Mouse (Mus musculus): ENCODE data around the gene Adam12. TPM values are rescaled to one million over a fixed set of nuclear protein-coding genes. Genes with fewer than 3 reads are reported as not detected.

Gene Adam12
- polyA plus RNA-seq, 1 experiment = 0.25 TPM

- Histone ChIP-seq H3K4me1 (ENCODE audit: control insufficient read depth, insufficient read depth, insufficient read length, low read length) (no peaks in the 10 kb centered on the region), H3K27ac (ENCODE audit: insufficient read depth, low read depth, low read length) (no peak overlapping the region), H3K4me3 (ENCODE audit: low read depth, low read length) (no peak overlapping the region), H3K36me3 (ENCODE audit: control insufficient read depth, insufficient read depth, low read length) (no peaks in the 10 kb centered on the region), H3K27me3 (ENCODE audit: control insufficient read depth, insufficient read depth, low read length) (no peaks in the 10 kb centered on the region)
- TF ChIP-seq CTCF (IDR thresholded peaks at IDR 0.05; ENCODE audit: extremely low read depth, insufficient read length, insufficient replicate concordance, low read depth, low read length) (no peak), POLR2A (IDR thresholded peaks at IDR 0.05; ENCODE audit: low read depth, low read length) (no peak)
- WGBS = 84% methylated on average over 14 of the region's 14 CpGs
These were observed 58.4 kb downstream of the Adam12 start for GRCm38 (mm10) chr7:134173442-134174090.

DNA sequence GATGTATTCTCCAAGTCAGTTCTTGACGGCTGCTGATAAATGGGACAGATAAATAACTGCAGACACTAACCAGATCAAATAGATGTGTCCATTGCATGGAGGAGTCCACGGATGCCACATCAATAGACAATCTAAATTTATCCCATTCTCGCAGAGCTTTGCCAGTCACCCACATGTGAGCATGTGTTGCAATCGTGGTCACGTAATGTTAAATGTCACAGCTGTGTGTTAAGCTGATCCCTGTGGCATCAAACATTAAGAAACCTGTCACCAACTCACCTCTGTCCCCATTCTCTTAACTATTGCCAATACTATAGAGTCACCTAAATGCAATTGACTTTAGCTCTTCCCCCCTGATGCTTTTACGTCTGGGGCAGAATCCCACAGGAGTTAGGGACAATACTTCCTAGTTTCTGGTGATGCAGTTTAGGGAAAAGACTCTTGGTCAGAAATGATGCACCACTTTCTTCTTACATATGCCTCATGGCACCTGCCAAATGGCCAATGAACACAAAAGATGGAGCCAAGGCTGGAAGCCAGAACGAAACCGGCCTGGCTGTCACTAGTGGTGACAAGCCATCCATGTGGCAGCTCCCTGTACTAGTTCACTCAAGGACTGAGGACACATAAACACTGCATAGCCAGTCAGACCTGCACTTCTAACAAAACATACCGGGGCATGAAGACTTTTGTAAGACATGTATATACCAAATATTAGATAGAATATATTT, 61.6 kb downstream of the Adam12 start:
- TF ChIP-seq CTCF (IDR thresholded peaks at IDR 0.05; ENCODE audit: extremely low read depth, insufficient read length, insufficient replicate concordance, low read depth, low read length) = no peak
- TF ChIP-seq POLR2A (IDR thresholded peaks at IDR 0.05; ENCODE audit: low read depth, low read length) = no peak
- 86% methylated on average over 9 of the region's 9 CpGs for WGBS
- Histone ChIP-seq H3K4me1 (ENCODE audit: control insufficient read depth, insufficient read depth, insufficient read length, low read length) (no peaks in the 10 kb centered on the region), H3K4me3 (ENCODE audit: low read depth, low read length) (no peak overlapping the region), H3K27me3 (ENCODE audit: control insufficient read depth, insufficient read depth, low read length) (no peaks in the 10 kb centered on the region), H3K36me3 (ENCODE audit: control insufficient read depth, insufficient read depth, low read length) (no peaks in the 10 kb centered on the region), H3K27ac (ENCODE audit: insufficient read depth, low read depth, low read length) (no peak overlapping the region)

DNA sequence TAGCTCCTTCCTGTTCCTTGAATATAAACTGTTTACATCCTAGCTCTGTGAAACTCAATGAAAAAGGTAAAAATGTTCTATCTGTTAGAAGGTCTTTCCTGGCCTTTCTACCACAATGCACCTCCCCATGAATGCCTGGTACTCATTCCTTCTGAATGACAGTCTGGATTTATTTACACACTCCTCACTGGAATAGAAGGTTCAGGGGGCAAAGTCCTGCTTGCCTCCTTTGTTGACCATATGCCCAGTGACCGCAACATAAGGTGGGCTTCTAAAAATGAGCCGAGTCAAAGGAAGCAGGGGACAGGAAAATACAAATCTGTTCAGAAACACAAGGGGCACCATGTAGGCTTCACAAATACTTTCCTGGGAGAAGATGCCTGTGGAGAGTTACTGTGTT, 62.2 kb downstream of the Adam12 start:
- H3K4me1 ChIP-seq (ENCODE audit: control insufficient read depth, insufficient read depth, insufficient read length, low read length) = no peaks in the 10 kb centered on the region
- TF ChIP-seq POLR2A (IDR thresholded peaks at IDR 0.05; ENCODE audit: low read depth, low read length) (no peak), CTCF (IDR thresholded peaks at IDR 0.05; ENCODE audit: extremely low read depth, insufficient read length, insufficient replicate concordance, low read depth, low read length) (no peak)
- no peaks in the 10 kb centered on the region for H3K27me3 ChIP-seq (ENCODE audit: control insufficient read depth, insufficient read depth, low read length)
- WGBS = 63% methylated on average over 2 of the region's 2 CpGs
- no peak overlapping the region for H3K4me3 ChIP-seq (ENCODE audit: low read depth, low read length)
- H3K36me3 ChIP-seq (ENCODE audit: control insufficient read depth, insufficient read depth, low read length) = no peaks in the 10 kb centered on the region
- H3K27ac ChIP-seq (ENCODE audit: insufficient read depth, low read depth, low read length) = no peak overlapping the region

DNA sequence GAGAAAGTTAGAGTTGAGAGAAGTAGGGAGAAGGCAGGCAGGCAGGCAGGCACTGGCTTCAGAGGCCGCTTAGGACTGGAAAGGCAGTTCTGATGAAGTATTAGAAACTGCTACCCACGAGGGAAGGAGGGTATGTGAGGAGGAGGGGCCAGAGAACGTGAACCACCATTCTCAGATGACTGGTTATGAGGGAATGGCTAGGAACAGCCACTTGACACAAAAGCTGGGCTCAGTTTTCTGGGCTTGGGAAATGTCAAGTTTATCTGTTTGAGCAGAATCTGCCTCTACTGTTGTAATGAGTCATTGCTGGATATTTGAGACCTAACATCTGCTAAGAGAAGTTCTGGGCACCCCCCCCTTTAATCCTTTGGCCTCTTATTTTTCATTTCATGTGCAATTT, 64.4 kb downstream of the Adam12 start:
- H3K36me3 ChIP-seq (ENCODE audit: control insufficient read depth, insufficient read depth, low read length) = no peaks in the 10 kb centered on the region
- H3K4me3 ChIP-seq (ENCODE audit: low read depth, low read length) = no peak overlapping the region
- no peak overlapping the region for H3K27ac ChIP-seq (ENCODE audit: insufficient read depth, low read depth, low read length)
- no peaks in the 10 kb centered on the region for H3K4me1 ChIP-seq (ENCODE audit: control insufficient read depth, insufficient read depth, insufficient read length, low read length)
- WGBS = 22% methylated on average over 3 of the region's 3 CpGs
- TF ChIP-seq CTCF (IDR thresholded peaks at IDR 0.05; ENCODE audit: extremely low read depth, insufficient read length, insufficient replicate concordance, low read depth, low read length) (no peak), POLR2A (IDR thresholded peaks at IDR 0.05; ENCODE audit: low read depth, low read length) (no peak)
- no peaks in the 10 kb centered on the region for H3K27me3 ChIP-seq (ENCODE audit: control insufficient read depth, insufficient read depth, low read length)

GRCm38 (mm10) chr7:134163751-134164150, 68.2 kb downstream of the Adam12 start:
- H3K27me3 ChIP-seq (ENCODE audit: control insufficient read depth, insufficient read depth, low read length) = no peaks in the 10 kb centered on the region
- TF ChIP-seq CTCF (IDR thresholded peaks at IDR 0.05; ENCODE audit: extremely low read depth, insufficient read length, insufficient replicate concordance, low read depth, low read length) (no peak), POLR2A (IDR thresholded peaks at IDR 0.05; ENCODE audit: low read depth, low read length) (no peak)
- no peak overlapping the region for H3K27ac ChIP-seq (ENCODE audit: insufficient read depth, low read depth, low read length)
- WGBS = 94% methylated on average over 2 of the region's 2 CpGs
- H3K4me1 ChIP-seq (ENCODE audit: control insufficient read depth, insufficient read depth, insufficient read length, low read length) = no peaks in the 10 kb centered on the region
- no peak overlapping the region for H3K4me3 ChIP-seq (ENCODE audit: low read depth, low read length)
- no peaks in the 10 kb centered on the region for H3K36me3 ChIP-seq (ENCODE audit: control insufficient read depth, insufficient read depth, low read length)

DNA sequence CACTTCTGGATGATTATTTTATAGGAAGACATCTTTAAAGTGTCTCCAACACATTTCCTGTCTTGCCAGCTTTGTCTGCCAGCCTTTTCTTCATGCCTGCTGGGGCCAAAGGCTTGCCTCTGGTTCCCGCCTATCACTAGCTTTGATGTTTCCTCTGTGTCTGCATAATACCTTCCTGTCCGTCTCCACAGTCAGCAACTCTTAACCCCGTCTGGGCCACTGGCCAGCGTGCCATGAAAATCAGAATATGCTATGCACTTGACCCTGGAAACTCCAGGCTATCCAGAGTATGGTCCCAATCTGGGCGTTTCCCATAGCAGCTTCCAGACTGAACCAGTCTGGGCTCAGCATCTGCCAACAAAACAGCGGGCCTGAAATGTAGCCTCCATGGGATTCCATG, 69.1 kb downstream of the Adam12 start:
- H3K4me3 ChIP-seq (ENCODE audit: low read depth, low read length) = no peak overlapping the region
- no peak overlapping the region for H3K27ac ChIP-seq (ENCODE audit: insufficient read depth, low read depth, low read length)
- TF ChIP-seq CTCF (IDR thresholded peaks at IDR 0.05; ENCODE audit: extremely low read depth, insufficient read length, insufficient replicate concordance, low read depth, low read length) (no peak), POLR2A (IDR thresholded peaks at IDR 0.05; ENCODE audit: low read depth, low read length) (no peak)
- 66% methylated on average over 6 of the region's 6 CpGs for WGBS
- H3K36me3 ChIP-seq (ENCODE audit: control insufficient read depth, insufficient read depth, low read length) = no peaks in the 10 kb centered on the region
- no peaks in the 10 kb centered on the region for H3K4me1 ChIP-seq (ENCODE audit: control insufficient read depth, insufficient read depth, insufficient read length, low read length)
- no peaks in the 10 kb centered on the region for H3K27me3 ChIP-seq (ENCODE audit: control insufficient read depth, insufficient read depth, low read length)

DNA sequence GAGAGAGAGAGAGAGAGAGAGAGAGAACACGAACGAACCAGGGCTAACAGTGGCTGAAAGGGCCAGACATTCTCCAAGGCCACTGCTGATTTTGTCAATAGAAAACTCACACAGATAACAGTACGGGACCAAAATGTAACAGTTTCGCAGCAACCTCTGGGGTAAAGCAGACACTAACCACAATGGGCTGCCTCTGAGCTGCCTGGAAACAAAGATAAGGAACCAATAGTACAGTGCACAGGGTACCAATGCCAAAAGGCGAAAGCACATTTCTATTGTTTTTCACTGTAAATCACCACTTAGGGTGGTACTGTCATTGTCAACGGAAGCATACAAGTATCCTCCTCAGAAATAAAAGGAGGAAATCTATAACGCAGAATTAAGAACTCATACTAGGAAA, 72.3 kb downstream of the Adam12 start:
- no peak for TF ChIP-seq CTCF (IDR thresholded peaks at IDR 0.05; ENCODE audit: extremely low read depth, insufficient read length, insufficient replicate concordance, low read depth, low read length)
- no peak for TF ChIP-seq POLR2A (IDR thresholded peaks at IDR 0.05; ENCODE audit: low read depth, low read length)
- no peaks in the 10 kb centered on the region for H3K27me3 ChIP-seq (ENCODE audit: control insufficient read depth, insufficient read depth, low read length)
- H3K36me3 ChIP-seq (ENCODE audit: control insufficient read depth, insufficient read depth, low read length) = no peaks in the 10 kb centered on the region
- H3K27ac ChIP-seq (ENCODE audit: insufficient read depth, low read depth, low read length) = no peak overlapping the region
- H3K4me1 ChIP-seq (ENCODE audit: control insufficient read depth, insufficient read depth, insufficient read length, low read length) = no peaks in the 10 kb centered on the region
- H3K4me3 ChIP-seq (ENCODE audit: low read depth, low read length) = no peak overlapping the region
- 56% methylated on average over 7 of the region's 7 CpGs for WGBS
